Mouse (Mus musculus): ENCODE data around the gene Rcn1. TPM values are rescaled to one million over a fixed set of nuclear protein-coding genes. Genes with fewer than 3 reads are reported as not detected.

The Rcn1 gene
- polyA plus RNA-seq, 1 experiment from 2014 or later: 54.3 TPM

Other genes with a start within 250 kb of the Rcn1 start
- not detected in 2 replicates for gene Them7, start 175.0 kb downstream of the Rcn1 start, polyA plus RNA-seq (2015; fragmentation: Nextera tagmentation; extraction: Ambion mirVana)